Mouse (Mus musculus): ENCODE measurements at regions not wholly inside any gene's neighbourhood (a gene's known extent, or its start where the extent isn't known, plus 50 kb on each side); places are given as distances from the start of the nearest gene placed in this dataset.
A peak's percentile ranks its signal among the peaks of the same experiment; 100 is the strongest.

GRCm38 (mm10) chr1:71472691-71473090 is 58.0 kb upstream of the Abca12 start:
- DNase-seq, result no peak

GRCm38 (mm10) chr1:71483149-71483548 is 68.4 kb upstream of the Abca12 start:
- no peak for DNase-seq

DNA sequence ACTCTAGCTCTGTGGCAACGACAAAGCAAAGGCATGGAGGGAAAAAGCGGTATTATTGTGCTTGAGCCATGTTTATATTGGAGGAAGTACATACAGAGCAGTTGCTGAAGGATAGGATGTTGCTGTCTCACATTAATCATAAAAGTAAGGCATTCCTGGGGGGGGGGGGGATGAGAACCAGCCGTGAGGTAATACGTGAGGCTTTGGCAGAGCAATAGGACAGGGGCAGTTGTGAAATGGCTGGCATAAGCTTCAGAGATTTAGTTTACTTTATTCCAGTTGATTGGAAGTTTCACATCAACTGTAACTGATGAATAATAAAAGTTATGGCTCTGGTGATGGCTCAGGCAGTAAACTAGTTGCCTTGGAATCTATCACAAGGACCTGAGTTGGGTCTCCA is 62.4 kb upstream of the Atic start:
- DNase-seq, result no peak

- DNase-seq, result peak; percentile 5
Measured at GRCm38 (mm10) chr1:71505898-71506297, 51.1 kb upstream of the Atic start.

DNA sequence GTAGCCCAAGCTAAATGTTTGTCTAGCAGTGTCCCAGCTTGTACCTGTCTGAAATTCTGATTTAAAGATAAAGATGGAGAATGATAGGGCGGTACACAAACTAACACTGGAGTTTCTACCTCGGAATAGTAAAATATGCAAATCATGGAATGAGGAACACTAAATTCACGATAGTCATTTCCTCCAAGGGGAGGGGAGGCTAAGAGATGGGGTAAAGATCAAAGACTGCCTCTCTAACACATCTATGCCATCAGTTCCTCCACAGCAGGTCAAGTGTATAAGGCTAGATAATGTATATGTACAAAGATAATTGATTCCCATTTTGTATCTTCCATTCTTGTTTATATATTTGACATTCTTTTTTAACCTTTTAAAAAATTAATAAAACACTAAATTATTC is 50.4 kb upstream of the Atic start:
- DNase-seq, result no peak
